Mouse (Mus musculus) stomach, postnatal 0 days (tissue): ENCODE measurements at regions not wholly inside any gene's neighbourhood (a gene's known extent, or its start where the extent isn't known, plus 50 kb on each side); places are given as distances from the start of the nearest gene placed in this dataset.

Experiments
- CTCF ChIP-seq: IDR thresholded peaks from 2 replicates; pipeline ENCODE4 v1.5.1; 2016; ENCODE audit warnings: antibody characterized with exemption, low read depth, mild to moderate bottlenecking, moderate library complexity
- EP300 ChIP-seq: optimal IDR thresholded peaks from 2 replicates; pipeline ENCODE3; 2016; ENCODE audit warnings: antibody characterized with exemption

DNA sequence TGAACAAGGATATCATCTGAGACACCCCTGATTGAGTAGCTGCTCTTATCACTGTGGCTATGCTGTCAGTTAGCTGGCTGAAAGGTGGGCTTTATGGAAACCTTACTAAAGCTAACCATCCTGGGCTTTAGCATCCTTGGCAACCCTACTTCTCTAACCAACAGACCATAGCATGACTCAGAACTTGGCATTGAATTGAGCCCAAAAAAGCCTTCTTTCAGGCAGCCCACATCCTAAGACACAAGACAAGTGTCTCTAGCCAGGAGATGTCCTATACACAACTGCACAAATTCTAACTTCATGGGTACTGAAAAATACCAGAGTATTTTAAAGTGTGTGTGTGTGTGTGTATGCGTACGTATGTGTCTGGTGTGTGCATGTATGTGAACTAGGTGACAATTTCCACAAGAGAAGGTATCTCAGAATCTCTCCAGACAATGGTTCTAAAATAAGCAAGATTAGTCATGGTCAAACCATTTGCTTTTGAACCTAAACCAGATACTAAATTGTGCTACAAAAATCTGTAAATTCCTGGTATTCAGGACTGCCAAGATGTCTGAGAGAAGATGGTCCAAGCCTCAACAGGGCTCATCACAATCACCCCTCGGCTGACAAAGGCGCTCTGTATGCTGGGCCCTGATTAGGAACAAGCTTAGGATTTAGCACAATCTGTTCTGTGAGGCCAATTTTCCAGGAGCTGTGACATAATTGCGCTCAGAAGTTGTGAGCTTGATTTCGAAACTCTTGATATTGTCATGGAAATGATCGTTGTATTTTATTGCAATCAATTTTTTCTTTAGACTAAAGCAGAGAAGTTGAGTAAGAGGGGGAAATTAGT lies 126.2 kb downstream of the Cpeb2 start:
- TF ChIP-seq CTCF (no peak), EP300 (no peak)
